Mouse (Mus musculus): Measurements from ENCODE around the gene Nrg3. TPM values are rescaled to one million over a fixed set of nuclear protein-coding genes. Genes with fewer than 3 reads are reported as not detected.

Gene Nrg3
- polyA plus RNA-seq, 1 experiment from 2014 or later = 11.4 TPM

DNA sequence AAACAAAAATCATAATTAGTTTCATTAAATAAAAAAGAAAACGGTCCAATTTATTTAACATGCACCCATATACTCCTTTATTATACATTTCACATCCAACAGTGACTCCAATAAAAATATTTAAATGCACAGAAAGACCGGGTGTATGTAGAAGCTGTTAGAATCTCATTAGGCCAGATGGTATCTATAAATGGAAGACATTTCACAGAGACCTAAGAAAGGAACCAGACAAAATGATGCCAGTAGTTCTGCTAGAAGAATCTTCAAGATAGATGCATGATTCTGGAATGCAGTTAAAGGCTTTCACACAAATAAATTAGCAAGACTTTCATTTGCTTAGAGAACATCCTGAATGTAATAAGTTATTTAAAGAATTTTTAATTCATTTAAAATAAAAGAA lies 602.3 kb downstream of the Nrg3 start:
- Histone ChIP-seq H3K4me1 (no peaks in the 10 kb centered on the region), H3K9me3 (no peaks in the 10 kb centered on the region), H3K9ac (replicated peaks) (no peak overlapping the region), H3K4me2 (replicated peaks) (no peak overlapping the region), H3K36me3 (no peaks in the 10 kb centered on the region), H3K27ac (replicated peaks) (no peak overlapping the region), H3K27me3 (no peaks in the 10 kb centered on the region), H3K4me3 (no peak overlapping the region)
- ATAC-seq (replicated peaks) = no peak; the same call in 1 of the 2 replicates
- 53% methylated on average over 2 of the region's 2 CpGs for WGBS

DNA sequence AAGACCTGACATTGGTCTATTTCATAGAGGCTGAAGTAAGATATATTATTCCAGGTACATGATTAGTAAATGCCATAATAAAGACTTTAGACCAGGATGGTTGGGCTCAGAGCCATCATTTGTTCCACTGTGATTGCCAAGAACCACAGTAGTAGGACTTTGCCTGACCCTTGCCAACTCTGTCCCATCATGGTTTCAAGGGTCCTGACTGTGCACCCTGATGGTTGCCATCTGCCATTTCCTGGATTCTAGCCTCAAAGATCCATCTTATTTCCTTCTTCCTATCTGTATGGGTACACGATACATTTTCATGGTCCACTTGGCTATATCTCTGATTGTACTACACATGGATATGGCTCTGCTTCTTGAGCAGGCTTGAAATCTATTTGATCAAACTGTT lies 625.3 kb downstream of the Nrg3 start:
- ATAC-seq (replicated peaks) = no peak

DNA sequence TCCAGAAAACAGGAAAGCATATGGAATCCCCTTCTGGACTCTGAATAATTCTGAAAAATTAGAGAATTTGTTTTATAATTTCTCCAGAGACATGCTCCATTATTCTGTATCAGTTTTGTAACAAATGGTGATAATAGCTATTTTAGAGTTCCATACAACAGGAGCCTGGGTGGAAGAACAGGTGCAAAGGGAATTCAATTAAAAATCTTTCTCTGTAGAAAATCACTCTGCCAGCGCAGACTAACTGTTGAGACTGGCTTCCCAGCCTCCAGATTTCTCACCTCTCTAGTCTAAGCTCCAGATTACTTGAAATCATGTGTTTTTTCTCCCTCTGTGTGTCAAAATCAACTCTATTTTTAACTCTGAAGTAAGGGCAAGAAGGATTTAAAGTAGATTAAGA lies 625.8 kb downstream of the Nrg3 start:
- no peak for ATAC-seq (replicated peaks)
- 67% methylated on average over 1 of the region's 1 CpGs for WGBS

More for the DNA sequence above, 625.3 kb downstream of the Nrg3 start:
- Histone ChIP-seq H3K4me2 (replicated peaks) (no peak overlapping the region), H3K27ac (replicated peaks) (no peak overlapping the region), H3K9ac (replicated peaks) (no peak overlapping the region), H3K9me3 (no peaks in the 10 kb centered on the region), H3K36me3 (no peaks in the 10 kb centered on the region), H3K4me3 (no peak overlapping the region), H3K4me1 (no peaks in the 10 kb centered on the region), H3K27me3 (no peaks in the 10 kb centered on the region)
- WGBS = 88% methylated on average over 1 of the region's 1 CpGs

DNA sequence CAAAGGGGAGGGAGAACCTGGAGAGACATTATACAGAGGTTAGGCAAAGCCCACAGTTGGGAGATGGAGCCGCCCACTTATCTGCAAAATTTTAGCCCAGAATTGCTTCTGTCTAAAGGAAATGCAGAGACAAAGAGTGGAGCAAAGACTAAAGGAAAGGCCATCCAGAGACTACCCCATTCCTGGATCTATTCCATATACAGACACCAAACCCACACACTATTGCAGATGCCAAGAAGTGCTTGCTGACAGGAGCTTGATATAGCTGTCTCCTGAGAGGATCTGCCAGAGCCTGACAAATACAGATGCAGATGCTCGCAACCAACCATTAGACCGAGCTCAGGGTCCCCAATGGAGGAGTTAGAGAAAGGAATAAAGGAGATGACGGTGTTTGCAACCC lies 637.9 kb downstream of the Nrg3 start:
- WGBS = 88% methylated on average over 4 of the region's 4 CpGs
- H3K4me3 ChIP-seq = no peak overlapping the region
- no peaks in the 10 kb centered on the region for H3K27me3 ChIP-seq
- H3K36me3 ChIP-seq = no peaks in the 10 kb centered on the region
- H3K27ac ChIP-seq (replicated peaks) = no peak overlapping the region
- no peaks in the 10 kb centered on the region for H3K9me3 ChIP-seq
- no peak for ATAC-seq (replicated peaks)
- H3K4me1 ChIP-seq = no peaks in the 10 kb centered on the region
- no peak overlapping the region for H3K4me2 ChIP-seq (replicated peaks)
- no peak overlapping the region for H3K9ac ChIP-seq (replicated peaks)

More for the DNA sequence above, 625.8 kb downstream of the Nrg3 start:
- Histone ChIP-seq H3K9ac (replicated peaks) (no peak overlapping the region), H3K4me3 (no peak overlapping the region), H3K4me1 (no peaks in the 10 kb centered on the region), H3K9me3 (no peaks in the 10 kb centered on the region), H3K4me2 (replicated peaks) (no peak overlapping the region), H3K27ac (replicated peaks) (no peak overlapping the region), H3K36me3 (no peaks in the 10 kb centered on the region), H3K27me3 (no peaks in the 10 kb centered on the region)

DNA sequence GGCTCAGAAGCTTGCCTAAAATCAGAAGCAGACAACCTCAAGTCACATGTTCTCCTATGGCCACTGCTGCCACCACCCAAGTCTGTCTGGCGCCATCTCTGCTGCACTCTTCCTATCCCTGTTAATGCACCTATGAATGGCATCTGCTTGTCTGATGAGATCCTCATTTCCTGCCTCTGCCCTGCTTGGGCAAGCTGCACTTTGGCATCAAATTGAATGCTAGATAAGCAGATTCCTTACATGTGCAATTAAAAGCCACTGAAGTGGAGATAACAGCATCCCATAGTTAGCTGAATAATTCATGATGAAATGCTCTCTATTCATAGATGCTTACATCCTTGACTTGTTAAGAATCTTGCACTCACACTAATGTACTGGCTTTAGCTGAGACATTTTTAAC lies 648.0 kb downstream of the Nrg3 start:
- no peaks in the 10 kb centered on the region for H3K27me3 ChIP-seq
- H3K4me3 ChIP-seq = no peak overlapping the region
- no peaks in the 10 kb centered on the region for H3K36me3 ChIP-seq
- H3K9me3 ChIP-seq = no peaks in the 10 kb centered on the region
- no peak overlapping the region for H3K4me2 ChIP-seq (replicated peaks)
- H3K27ac ChIP-seq (replicated peaks) = peak overlapping the region; percentile 57
- WGBS = 22% methylated on average over 1 of the region's 1 CpGs
- peak; percentile 96 for ATAC-seq (replicated peaks)
- H3K4me1 ChIP-seq = peaks cover 10% of the 10 kb centered on the region
- H3K9ac ChIP-seq (replicated peaks) = no peak overlapping the region

- no peaks in the 10 kb centered on the region for H3K9me3 ChIP-seq
- no peaks in the 10 kb centered on the region for H3K27me3 ChIP-seq
- no peaks in the 10 kb centered on the region for H3K36me3 ChIP-seq
- H3K9ac ChIP-seq (replicated peaks) = no peak overlapping the region
- no peak overlapping the region for H3K4me3 ChIP-seq
- no peak overlapping the region for H3K4me2 ChIP-seq (replicated peaks)
- no peak for ATAC-seq (replicated peaks)
- WGBS = 90% methylated on average over 3 of the region's 3 CpGs
- H3K4me1 ChIP-seq = no peaks in the 10 kb centered on the region
- no peak overlapping the region for H3K27ac ChIP-seq (replicated peaks)
Observed at GRCm38 (mm10) chr14:38797027-38797426, 675.9 kb downstream of the Nrg3 start.

DNA sequence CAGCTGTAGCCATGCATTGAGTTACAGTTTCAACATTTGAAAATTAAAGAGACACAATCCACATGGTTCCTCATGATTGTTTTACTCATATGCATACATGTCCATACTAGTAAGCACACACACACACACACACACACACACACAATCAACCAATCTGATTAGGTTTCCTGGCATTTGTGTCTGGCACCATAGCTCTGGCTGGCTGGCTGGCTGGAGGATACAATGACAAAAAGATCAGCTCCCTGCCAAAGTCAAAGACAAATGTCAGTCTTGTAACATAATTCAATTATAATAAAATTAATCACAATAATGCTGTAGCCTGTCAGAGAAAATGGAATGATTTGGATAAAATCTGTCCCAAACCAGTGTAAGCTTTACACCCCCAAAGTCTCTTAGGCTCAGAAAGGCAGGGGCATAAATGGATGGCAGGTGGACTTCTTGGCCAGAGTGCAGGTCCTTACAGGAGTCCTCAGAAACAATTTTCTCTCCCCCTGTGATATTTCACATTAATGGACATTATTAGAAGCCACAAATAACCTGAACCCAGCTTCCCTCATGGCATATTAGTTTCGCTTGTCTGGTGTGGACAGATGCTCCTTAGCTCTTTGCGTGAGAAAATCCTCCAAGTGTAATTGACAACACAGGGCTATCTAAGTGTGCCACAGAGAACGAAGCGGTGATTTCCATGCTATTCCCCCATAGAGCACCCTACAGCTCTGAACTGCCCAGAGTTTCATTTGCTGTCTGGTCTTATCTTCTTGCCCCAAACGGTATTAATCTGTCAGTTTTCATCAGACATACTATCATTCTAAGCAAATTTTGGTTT lies 697.4 kb downstream of the Nrg3 start:
- Histone ChIP-seq H3K27me3 (no peaks in the 10 kb centered on the region), H3K4me1 (no peaks in the 10 kb centered on the region), H3K9ac (replicated peaks) (no peak overlapping the region), H3K4me3 (no peak overlapping the region), H3K27ac (replicated peaks) (no peak overlapping the region), H3K36me3 (no peaks in the 10 kb centered on the region), H3K9me3 (no peaks in the 10 kb centered on the region), H3K4me2 (replicated peaks) (no peak overlapping the region)
- ATAC-seq (replicated peaks) = no peak
- 89% methylated on average over 5 of the region's 5 CpGs for WGBS

- ATAC-seq (replicated peaks) = no peak
- 74% methylated on average over 1 of the region's 1 CpGs for WGBS
- H3K27me3 ChIP-seq = no peaks in the 10 kb centered on the region
- no peak overlapping the region for H3K9ac ChIP-seq (replicated peaks)
- H3K27ac ChIP-seq (replicated peaks) = no peak overlapping the region
- H3K4me2 ChIP-seq (replicated peaks) = no peak overlapping the region
- H3K4me3 ChIP-seq = no peak overlapping the region
- no peaks in the 10 kb centered on the region for H3K4me1 ChIP-seq
- H3K9me3 ChIP-seq = no peaks in the 10 kb centered on the region
- no peaks in the 10 kb centered on the region for H3K36me3 ChIP-seq
Observed at GRCm38 (mm10) chr14:38774811-38775210, 698.1 kb downstream of the Nrg3 start.

- no peaks in the 10 kb centered on the region for H3K4me1 ChIP-seq
- no peaks in the 10 kb centered on the region for H3K27me3 ChIP-seq
- H3K9me3 ChIP-seq = no peaks in the 10 kb centered on the region
- H3K4me3 ChIP-seq = no peak overlapping the region
- H3K4me2 ChIP-seq (replicated peaks) = no peak overlapping the region
- no peak overlapping the region for H3K27ac ChIP-seq (replicated peaks)
- no peaks in the 10 kb centered on the region for H3K36me3 ChIP-seq
- no peak for ATAC-seq (replicated peaks)
- H3K9ac ChIP-seq (replicated peaks) = no peak overlapping the region
Observed at GRCm38 (mm10) chr14:38730465-38730864, 742.4 kb downstream of the Nrg3 start.

DNA sequence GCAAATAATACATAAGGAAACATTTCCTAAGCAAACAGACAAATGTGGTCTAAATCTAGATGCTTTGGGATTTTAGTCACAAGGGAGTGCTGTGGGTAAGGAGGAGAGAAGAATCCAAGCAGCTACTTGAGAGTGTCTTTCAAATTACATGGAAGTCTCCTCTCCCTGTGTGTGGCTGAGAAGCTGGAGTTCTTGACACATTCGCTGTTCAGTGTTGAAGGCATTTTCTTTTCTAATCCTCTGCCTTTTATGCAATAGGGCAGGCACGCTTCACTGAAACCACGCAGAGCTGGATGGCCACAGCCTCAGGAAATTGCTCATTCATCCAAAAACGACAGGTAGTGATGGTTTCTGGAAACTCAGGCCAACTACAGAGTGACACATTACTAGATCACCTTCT lies 769.0 kb downstream of the Nrg3 start:
- ATAC-seq (replicated peaks) = no peak
- WGBS = 13% methylated on average over 4 of the region's 4 CpGs
- H3K36me3 ChIP-seq = no peaks in the 10 kb centered on the region
- no peak overlapping the region for H3K4me3 ChIP-seq
- H3K9me3 ChIP-seq = no peaks in the 10 kb centered on the region
- H3K27me3 ChIP-seq = no peaks in the 10 kb centered on the region
- H3K27ac ChIP-seq (replicated peaks) = no peak overlapping the region
- no peak overlapping the region for H3K4me2 ChIP-seq (replicated peaks)
- H3K9ac ChIP-seq (replicated peaks) = no peak overlapping the region
- peaks cover 15% of the 10 kb centered on the region for H3K4me1 ChIP-seq

DNA sequence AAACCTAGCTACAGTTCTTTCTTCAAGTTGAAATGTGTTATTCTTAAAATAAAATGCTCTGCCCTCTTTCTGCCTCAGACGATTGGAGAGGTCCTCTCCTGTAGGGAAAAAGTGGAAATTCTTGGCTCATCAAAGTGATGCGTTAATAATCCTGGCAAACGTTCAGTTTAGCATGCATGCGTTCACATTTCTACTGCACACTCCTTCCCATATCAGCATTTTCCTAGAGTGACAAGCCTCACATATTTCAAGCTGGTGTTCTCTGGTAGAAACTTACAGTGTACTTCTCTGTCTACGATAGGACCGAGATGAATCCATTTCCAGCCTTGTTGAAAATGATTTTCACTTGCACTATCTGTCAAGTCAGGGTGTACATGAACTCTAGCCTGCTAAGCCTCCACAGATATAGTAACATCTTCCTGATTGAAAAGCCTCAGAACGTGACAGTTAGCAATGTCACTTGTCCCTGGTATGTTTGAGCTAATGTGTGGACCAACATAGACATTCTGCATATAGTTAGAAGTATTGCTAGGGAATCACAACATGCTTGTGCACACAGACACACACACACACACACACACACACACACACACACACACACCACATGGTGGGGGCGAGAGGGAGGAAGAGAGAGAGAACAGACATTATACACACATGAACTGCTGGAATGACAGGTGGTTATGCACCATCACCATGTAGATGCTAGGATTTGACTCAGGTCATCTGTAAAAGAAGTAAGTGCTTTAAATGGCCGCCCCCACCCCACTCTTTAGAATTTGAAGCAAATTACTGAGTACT lies 770.1 kb downstream of the Nrg3 start:
- H3K4me3 ChIP-seq = no peak overlapping the region
- peaks cover 15% of the 10 kb centered on the region for H3K4me1 ChIP-seq
- H3K27ac ChIP-seq (replicated peaks) = peak overlapping the region; percentile 46
- H3K4me2 ChIP-seq (replicated peaks) = no peak overlapping the region
- no peak overlapping the region for H3K9ac ChIP-seq (replicated peaks)
- WGBS = 62% methylated on average over 9 of the region's 9 CpGs
- H3K27me3 ChIP-seq = no peaks in the 10 kb centered on the region
- no peaks in the 10 kb centered on the region for H3K36me3 ChIP-seq
- H3K9me3 ChIP-seq = no peaks in the 10 kb centered on the region
- peak; percentile 46; the same call in 1 of the 2 replicates for ATAC-seq (replicated peaks)

GRCm38 (mm10) chr14:38701413-38701812 lies 771.5 kb downstream of the Nrg3 start:
- H3K4me1 ChIP-seq = peaks cover 15% of the 10 kb centered on the region

More at GRCm38 (mm10) chr14:38701413-38701812, 771.5 kb downstream of the Nrg3 start:
- Histone ChIP-seq H3K4me3 (no peak overlapping the region), H3K4me2 (replicated peaks) (no peak overlapping the region), H3K27me3 (no peaks in the 10 kb centered on the region), H3K9ac (replicated peaks) (no peak overlapping the region), H3K27ac (replicated peaks) (no peak overlapping the region), H3K36me3 (no peaks in the 10 kb centered on the region), H3K9me3 (no peaks in the 10 kb centered on the region)
- no peak for ATAC-seq (replicated peaks)
- 79% methylated on average over 1 of the region's 1 CpGs for WGBS

All from forebrain, embryonic 15.5 days (tissue).